Mouse (Mus musculus): ENCODE data around the gene Cacna2d3.

Cacna2d3 gene

GRCm38 (mm10) chr14:28948019-28948850 lies 773.4 kb downstream of the Cacna2d3 start:
- DNase-seq (ENCODE audit: low read depth, low spot score), result no peak

DNA sequence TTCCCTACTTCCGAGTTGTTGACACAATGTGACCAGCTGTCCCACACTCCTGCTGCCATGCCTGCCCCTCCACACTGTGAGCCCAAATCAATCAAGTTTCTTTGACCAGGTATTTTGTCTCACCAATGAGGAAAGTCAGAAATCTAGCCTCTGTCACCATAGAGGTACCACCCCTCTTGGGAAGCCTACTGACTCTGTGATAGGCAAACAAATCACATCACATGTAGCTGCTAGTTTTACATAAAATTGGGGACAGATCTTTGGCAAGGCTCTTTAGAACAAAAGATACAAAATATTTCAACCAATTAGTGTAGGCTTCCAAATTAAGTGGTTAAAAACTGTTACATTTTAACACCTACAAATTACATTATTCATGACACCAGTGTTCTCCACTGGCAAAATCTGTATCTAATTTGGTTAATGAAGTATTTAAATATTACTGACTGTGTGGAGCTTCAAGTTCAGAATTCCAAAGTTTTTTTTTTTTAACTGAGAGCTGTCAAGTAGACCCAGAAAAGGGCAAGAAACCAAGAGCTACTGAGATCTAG lies 788.8 kb downstream of the Cacna2d3 start:
- no peak for DNase-seq (ENCODE audit: low read depth, low spot score)

- DNase-seq (ENCODE audit: low read depth, low spot score), result no peak
Observed at GRCm38 (mm10) chr14:28923180-28923961, 798.3 kb downstream of the Cacna2d3 start.

DNA sequence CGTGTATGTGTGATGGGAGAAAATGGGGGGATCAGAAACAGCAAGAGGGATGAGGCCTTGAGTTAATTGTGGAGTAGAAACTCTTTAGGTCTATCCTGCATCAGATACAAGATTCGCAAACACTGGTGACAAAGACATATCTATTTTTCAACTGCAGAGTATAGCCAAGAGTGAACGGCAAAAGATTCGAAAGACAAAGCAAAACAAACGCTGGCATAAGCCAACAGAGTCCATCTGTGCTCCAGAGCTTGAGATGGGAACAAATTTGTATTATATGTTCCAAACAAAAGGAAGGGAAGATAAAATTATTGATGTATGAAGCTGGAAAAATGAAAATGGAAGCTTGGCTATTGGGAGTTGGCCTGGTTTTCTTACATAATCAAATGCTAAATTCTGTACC lies 802.8 kb downstream of the Cacna2d3 start:
- no peak for DNase-seq (ENCODE audit: low read depth, low spot score)

DNA sequence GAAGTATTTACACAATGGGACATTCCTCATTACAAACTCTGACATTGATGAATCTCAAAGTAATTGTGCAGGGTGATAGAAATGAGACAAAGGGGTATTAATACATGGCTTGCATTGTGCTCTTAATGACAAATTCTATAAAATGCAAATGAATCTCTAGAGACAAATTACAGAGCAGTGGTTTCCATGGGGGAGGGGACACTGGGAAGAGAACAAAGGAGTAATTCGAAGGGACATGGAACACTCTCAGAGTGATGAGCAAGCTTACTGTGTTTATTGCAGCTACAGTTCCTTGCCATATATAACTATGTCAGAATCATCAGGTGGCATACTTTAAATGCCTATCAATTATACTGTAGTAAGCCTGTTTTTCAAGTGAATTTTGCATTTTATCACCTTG lies 806.7 kb downstream of the Cacna2d3 start:
- DNase-seq (ENCODE audit: low read depth, low spot score), result no peak

- DNase-seq (ENCODE audit: low read depth, low spot score), result no peak
Observed at GRCm38 (mm10) chr14:28907659-28908058, 814.0 kb downstream of the Cacna2d3 start.

GRCm38 (mm10) chr14:28892530-28892929 lies 829.1 kb downstream of the Cacna2d3 start:
- DNase-seq (ENCODE audit: low read depth, low spot score), result no peak

GRCm38 (mm10) chr14:28887373-28887772 lies 834.3 kb downstream of the Cacna2d3 start:
- no peak for DNase-seq (ENCODE audit: low read depth, low spot score)

GRCm38 (mm10) chr14:28886661-28887060 lies 835.0 kb downstream of the Cacna2d3 start:
- DNase-seq (ENCODE audit: low read depth, low spot score), result no peak

- DNase-seq (ENCODE audit: low read depth, low spot score), result no peak
Observed at GRCm38 (mm10) chr14:28870983-28871382, 850.7 kb downstream of the Cacna2d3 start.

GRCm38 (mm10) chr14:28870382-28870781 lies 851.3 kb downstream of the Cacna2d3 start:
- no peak for DNase-seq (ENCODE audit: low read depth, low spot score)

DNA sequence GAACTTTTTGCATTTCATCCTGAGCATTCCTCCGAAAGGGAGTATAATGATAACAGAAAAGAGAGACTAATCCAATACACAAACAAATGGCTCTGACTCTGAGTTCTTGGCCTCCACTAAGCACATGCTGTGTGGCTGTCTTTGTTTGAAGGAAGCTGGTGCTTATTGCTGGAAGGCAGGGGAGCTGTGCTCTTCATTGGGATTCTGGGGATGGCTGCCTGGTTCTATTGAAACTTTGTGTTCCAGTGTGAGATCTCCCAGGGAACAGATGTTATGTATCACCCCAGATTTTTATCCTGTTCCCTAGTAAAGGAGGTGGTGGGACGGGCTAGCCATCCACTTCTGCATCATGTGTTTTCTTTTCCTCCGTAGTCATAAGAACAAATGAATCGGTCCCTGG lies 856.7 kb downstream of the Cacna2d3 start:
- no peak for DNase-seq (ENCODE audit: low read depth, low spot score)

GRCm38 (mm10) chr14:28861142-28861541 lies 860.5 kb downstream of the Cacna2d3 start:
- no peak for DNase-seq (ENCODE audit: low read depth, low spot score)

Measured in CD4-positive, CD25-positive, alpha-beta regulatory T cell, adult 2 months (primary cell).